In genomic region chr1:151182266-151182665, GRCm38 (mm10) we compare ENCODE assay signal across 14 mouse cellular contexts. TPM values are rescaled to one million over a fixed set of nuclear protein-coding genes. Genes with fewer than 3 reads are reported as not detected.
"Had no signal": no experiment of that assay in that cellular context is flagged by ENCODE, and none has a peak within 500 bp of the region (broad histone marks: within the 10 kb centered on the region; RNA-seq: fewer than 3 reads in every experiment).

Gene Gm47985 (plus strand): TSS chr1:151182537.

RNA-seq across cellular contexts. Expression of gene Gm47985, which starts in this region (rescaled TPM):
- total RNA-seq: hematopoietic stem cell, adult 5-6 weeks; hindbrain, postnatal 0 days; layer of hippocampus, adult 18-20 months; layer of hippocampus, adult 2 months; layer of hippocampus, postnatal 10 days; layer of hippocampus, postnatal 14 days; layer of hippocampus, postnatal 25 days; layer of hippocampus, postnatal 36 days; left cerebral cortex, adult 18-20 months had no signal
- polyA plus RNA-seq: heart, embryonic 14.5 days; hindbrain, embryonic 15.5 days; hindbrain, embryonic 16.5 days; hindbrain, postnatal 0 days; intestine, embryonic 15.5 days; kidney, adult 2 months had no signal
